In the genomic region with DNA sequence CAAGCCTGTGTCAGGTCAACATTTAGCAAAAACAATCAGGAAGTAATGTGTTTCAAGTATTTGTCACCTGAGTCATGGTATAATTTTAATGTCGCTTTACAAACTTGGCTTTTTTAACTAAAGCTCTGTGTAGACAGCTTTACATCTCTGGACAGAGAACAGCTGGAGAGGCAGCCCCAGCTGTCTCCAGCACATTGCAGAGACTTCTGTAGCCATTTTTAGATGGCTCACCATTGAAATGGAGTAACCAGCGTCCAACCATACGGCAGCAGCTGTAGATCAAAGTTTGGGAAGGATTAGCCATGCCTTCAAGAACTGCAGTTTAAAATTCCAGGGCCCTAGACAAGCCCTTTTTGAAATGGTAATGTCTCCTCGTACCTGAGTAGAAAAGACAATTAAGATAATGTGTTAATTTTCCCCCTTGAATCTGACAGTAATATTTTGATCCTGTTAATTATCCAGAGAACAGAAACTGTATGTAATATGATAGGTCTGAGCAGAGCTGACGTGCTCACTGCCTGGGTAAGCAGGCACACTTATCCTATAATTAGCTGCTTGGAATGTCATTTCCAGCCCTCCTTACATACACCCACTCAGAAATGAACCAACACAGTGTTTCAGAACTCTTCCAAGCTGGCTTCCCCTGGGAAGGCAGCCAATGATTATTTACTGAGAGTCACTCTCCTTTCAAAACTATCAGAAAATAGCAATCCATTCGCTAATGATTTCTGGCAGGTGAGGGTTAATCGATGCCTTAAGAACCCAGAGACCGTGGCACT, we compare ENCODE assay signal across 8 mouse cellular contexts.
DNase-seq lines count a peak whose midpoint lies in the region.

No protein-coding gene starts in this region.

- DNase-seq in embryo, embryonic 10.5 days (ENCODE audit: low spot score): peak; percentile 26
- DNase-seq in embryo, embryonic 9.5 days (ENCODE audit: extremely low spot score): no peak
- peak; percentile 9 to 28 for DNase-seq in kidney, postnatal 4 days
- no peak for DNase-seq in kidney, postnatal 25 days
- peak; percentile 27 for DNase-seq in forelimb bud, embryonic 11.5 days (ENCODE audit: low read depth, low spot score)
- DNase-seq in lung, postnatal 14 days: peak; percentile 1
- DNase-seq in thymus, adult 18-20 months: no peak
- no peak for DNase-seq in liver

Comparison
In these comparisons a context has a peak if more than half of its experiments do, and no peak if none do; other contexts are left out.
1. DNase-seq: peak in embryo, embryonic 10.5 days (single experiment), kidney, postnatal 4 days (2 of 2), forelimb bud, embryonic 11.5 days (single experiment) and lung, postnatal 14 days (single experiment); none in embryo, embryonic 9.5 days (single experiment), kidney, postnatal 25 days (0 of 2), thymus, adult 18-20 months (0 of 2) and liver (single experiment).